Mouse (Mus musculus) splenic B cell, adult 2 months (primary cell): ENCODE measurements around the gene Vps18.
A peak's percentile ranks its signal among the peaks of the same experiment; 100 is the strongest.

Source experiments
- DNase-seq: peaks from one replicate; pipeline ENCODE4 v3.0.0-alpha.2; 2011; ENCODE audit warnings: low read depth, low spot score
- H3K27me3 ChIP-seq: 2 replicates; pipeline ENCODE4 v1.6.1; 2012; ENCODE audit warnings: mild to moderate bottlenecking, low read length, moderate library complexity, mixed read lengths; ENCODE audit not compliant: control insufficient read depth, poor library complexity, insufficient read depth, severe bottlenecking
- H3K36me3 ChIP-seq: 2 replicates; pipeline ENCODE4 v1.6.1; 2012; ENCODE audit warnings: mild to moderate bottlenecking, low read length, moderate library complexity, mixed read lengths; ENCODE audit not compliant: control insufficient read depth, poor library complexity, insufficient read depth, severe bottlenecking

Gene Vps18

DNA sequence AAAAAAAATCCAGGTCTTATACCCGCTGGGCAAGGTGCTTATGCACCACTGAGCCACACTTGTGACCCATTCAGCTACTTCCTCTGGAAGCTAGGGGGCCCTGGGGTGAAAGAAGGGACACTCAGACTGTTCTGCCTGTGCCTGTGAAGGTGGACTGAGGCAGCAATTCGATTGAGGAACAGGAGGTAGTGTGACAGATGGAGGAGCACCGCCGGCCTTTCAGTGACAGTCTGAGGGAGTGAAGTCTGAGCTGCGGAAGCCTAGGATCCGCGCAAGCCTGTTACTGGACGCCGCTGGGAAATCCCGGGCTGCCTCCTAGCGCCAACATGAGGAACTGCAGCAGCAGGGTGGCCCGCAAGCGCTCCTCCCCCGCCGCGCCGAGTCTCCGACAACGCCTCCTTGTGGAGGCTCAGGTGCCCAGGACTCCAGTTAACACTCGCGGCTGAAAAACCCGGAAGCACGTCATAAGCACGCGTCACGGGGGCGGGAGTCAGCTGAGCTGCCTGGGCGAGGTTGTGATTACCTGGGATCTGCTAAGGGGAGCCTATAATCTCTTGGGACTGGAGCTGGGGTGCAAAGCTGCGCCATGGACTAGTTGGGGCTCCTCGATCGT, at the start of gene Vps18:
Gene Vps18 (plus strand): TSS at position 471 of the 613 bp plus-strand sequence.
- peak; percentile 99 for DNase-seq
- H3K36me3 ChIP-seq = peaks cover 11% of the 10 kb centered on the region; the same call in 1 of the 2 replicates
- no peaks in the 10 kb centered on the region for H3K27me3 ChIP-seq

DNA sequence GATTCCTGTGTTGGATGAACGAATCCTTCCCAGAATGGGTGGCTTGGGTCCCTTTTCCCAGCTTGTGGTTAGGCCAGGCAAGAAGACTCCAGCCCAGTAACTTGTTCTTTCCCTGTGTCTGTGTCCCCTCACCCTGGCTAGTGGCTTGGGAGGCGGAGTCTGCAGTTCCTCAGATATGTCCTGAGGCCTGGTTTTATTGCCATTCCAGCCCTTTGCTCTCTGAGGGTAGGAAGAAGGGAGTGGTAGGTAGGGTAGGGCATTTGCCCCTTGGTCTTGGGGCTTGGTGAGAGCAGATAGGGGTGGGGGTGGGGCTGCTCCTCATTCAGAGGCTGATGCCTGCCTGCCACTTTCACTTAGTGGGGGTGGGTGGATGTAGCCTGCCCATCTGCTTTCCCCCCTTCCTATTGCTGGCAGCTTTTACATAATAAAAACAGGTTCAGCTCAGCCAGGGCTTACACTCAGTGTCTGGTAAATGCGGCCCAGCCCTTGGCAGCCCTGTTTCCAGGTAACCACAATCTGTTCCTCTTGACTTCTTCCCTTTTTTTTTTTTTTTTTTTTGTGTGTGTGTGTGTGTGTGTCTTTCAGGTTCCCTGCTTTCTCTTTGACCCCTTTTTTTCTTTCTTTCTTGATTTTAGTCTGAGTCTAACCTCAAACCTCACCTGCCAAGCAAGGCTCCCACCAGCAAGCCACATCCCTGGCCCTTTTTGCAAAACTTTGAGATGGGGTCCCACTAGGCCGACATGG, 48.3 kb upstream of the Vps18 start:
- Histone ChIP-seq H3K27me3 (no peaks in the 10 kb centered on the region), H3K36me3 (no peaks in the 10 kb centered on the region)
- no peak for DNase-seq

DNA sequence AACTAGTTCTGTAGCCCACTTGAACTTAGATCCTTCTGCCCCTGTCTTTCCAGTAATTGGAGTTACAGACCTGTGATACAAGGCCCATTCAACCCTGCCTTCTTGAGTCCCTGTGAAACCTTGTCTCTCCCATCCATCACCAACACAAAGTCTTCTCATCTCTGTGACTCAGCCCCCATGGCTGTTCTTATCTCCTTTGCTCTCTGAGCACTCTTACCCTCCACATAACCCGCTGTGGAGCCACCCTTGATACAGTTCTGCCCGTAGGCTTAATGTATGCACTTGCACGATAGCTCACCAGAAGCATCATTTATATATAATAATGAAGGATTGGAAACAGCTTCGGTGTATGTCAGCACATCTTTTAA, 47.7 kb upstream of the Vps18 start:
- DNase-seq = no peak
- H3K36me3 ChIP-seq = no peaks in the 10 kb centered on the region
- H3K27me3 ChIP-seq = no peaks in the 10 kb centered on the region

DNA sequence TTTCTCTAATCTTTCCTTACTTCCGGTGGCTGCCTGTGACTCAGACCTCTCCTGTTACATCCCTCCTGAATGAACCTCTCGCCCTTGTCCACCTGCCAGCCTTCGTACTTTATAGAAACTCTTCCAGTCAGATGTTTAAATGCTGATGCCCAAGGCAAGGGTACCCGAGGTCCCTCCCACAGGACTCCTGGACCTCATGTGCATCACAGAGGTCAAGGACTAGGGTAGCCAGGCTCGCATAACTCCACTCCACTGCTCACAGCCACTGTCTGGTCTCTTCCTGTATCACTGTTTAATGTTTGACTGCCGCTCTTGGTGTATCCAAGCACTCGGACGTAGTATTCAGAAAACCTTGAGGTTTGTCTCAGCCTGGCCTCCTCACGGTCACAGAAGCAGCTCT, 46.0 kb upstream of the Vps18 start:
- H3K27me3 ChIP-seq = no peaks in the 10 kb centered on the region
- H3K36me3 ChIP-seq = no peaks in the 10 kb centered on the region
- DNase-seq = no peak

DNA sequence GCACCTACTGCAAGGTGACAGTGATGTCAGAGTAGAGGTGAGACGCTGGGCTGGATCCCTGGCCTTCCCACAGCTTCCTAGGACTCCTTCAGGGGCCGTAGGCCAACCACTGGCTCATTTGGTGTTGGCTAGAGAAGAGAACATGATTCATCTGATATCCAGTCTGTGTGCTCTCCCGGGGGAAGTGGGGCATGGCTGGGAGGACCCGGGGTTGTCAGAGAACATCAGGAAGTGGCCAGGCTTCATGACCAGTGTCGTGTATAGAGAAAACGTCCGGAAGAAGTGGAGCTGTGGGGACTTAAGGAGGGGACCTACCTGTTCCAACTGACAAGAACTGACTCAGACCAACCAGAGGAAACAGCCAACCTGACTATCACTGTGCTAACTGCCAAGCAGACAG, 43.3 kb upstream of the Vps18 start:
- DNase-seq = no peak
- Histone ChIP-seq H3K27me3 (no peaks in the 10 kb centered on the region), H3K36me3 (no peaks in the 10 kb centered on the region)

DNA sequence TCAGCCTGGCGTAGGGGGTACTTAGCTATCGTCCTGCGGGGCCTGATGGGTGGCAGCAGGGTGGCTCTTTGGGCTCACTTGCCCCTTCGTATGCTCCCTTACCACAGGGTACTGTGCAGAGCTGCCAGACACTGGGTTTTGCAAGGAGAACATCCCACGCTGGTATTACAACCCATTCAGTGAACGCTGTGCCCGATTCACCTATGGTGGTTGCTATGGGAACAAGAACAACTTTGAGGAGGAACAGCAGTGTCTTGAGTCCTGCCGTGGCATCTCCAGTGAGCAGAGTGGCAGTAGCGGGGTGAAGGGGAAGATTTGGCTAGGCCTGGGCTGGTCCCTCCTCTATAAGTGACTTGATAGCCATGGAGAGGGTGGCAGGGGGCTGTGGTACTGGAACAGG, 40.6 kb upstream of the Vps18 start:
- DNase-seq = no peak
- H3K36me3 ChIP-seq = no peaks in the 10 kb centered on the region
- peaks cover 2% of the 10 kb centered on the region; the same call in 1 of the 2 replicates for H3K27me3 ChIP-seq

DNA sequence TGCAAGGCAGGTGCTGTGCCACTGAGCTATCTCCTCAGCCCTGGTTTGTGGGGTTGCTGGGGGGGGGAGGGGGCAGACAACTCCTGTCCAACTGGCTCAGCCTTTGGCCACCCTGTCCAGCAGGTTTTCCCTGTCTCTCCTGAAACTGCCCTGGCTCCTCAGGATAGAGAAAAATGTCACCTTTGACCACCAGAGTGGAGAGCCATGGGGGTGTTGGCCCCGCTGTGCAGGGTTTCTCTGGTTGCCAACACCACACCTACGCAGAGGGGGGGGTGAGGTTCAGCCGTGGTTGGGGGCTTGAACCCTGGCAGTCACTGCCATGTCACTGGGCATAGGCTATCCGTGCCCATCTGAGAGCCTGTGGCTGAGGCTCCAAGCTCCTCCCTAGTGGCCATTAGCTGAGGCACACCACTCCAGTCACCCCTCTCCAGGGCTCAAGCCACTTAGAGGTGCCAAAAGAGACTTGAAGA, 38.9 kb upstream of the Vps18 start:
- DNase-seq = no peak
- H3K27me3 ChIP-seq = peaks cover 2% of the 10 kb centered on the region; the same call in 1 of the 2 replicates

GRCm38 (mm10) chr2:119250377-119250776, 38.2 kb upstream of the Vps18 start:
- DNase-seq = no peak
- Histone ChIP-seq H3K36me3 (no peaks in the 10 kb centered on the region), H3K27me3 (peaks cover 2% of the 10 kb centered on the region; the same call in 1 of the 2 replicates)

More for the DNA sequence above, 38.9 kb upstream of the Vps18 start:
- H3K36me3 ChIP-seq = no peaks in the 10 kb centered on the region

DNA sequence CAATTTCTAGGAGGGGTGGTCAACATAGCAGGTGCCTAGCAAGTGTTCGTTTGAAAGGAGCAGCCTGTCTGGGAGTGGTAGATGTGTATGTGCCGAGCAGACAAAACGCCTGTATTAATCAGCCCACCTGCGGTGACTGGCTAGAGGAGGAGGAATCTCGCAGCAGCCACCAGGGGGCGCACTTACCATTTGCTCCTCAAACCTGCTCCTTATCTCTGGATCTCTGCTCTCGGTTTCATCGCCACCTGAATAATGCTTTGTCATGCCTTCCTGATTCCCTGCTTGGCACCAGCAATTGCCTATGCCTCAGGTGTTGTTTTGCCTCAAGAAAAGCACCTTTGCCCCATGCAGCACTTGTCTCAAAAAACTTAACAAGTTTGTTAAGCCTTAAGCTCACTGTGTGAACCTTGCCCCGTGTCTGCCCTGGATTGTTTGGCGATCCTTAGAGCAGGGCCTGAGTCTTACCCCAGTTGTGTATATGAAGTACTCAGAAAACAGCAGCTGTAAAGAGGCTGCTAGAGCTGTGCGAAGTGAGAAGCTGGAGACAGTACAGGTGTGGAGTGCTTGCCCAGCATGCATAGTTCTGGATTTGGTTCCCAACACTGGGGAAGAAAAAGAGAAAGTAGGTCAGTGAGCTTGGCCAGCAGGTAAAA, 37.6 kb upstream of the Vps18 start:
- no peaks in the 10 kb centered on the region for H3K36me3 ChIP-seq
- H3K27me3 ChIP-seq = peaks cover 2% of the 10 kb centered on the region; the same call in 1 of the 2 replicates
- DNase-seq = peak; percentile 89

GRCm38 (mm10) chr2:119254976-119255375, 33.6 kb upstream of the Vps18 start:
- no peak for DNase-seq
- H3K36me3 ChIP-seq = no peaks in the 10 kb centered on the region
- peaks cover 2% of the 10 kb centered on the region for H3K27me3 ChIP-seq

DNA sequence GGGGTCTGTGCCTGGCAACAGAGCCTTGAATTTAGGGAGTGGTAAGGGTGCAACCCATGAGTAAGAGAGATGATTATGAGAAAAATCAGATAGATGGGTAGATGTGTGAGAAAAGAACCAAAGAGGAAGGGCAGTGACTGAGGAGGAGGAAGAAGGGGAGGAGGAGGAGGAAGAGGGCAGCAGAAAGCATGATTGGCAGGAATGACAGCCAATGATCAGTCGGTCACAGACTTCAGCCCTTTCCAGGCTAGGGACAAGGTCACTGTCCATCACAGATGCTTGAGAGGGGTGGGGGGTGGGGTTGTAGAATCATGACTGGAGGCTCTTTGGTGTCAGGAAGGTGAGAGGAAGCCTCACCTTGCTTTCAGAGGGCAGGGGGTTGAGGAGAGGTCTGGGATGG, 28.0 kb upstream of the Vps18 start:
- H3K27me3 ChIP-seq = no peaks in the 10 kb centered on the region; the same call in 1 of the 2 replicates
- no peak for DNase-seq
- H3K36me3 ChIP-seq = no peaks in the 10 kb centered on the region

- H3K27me3 ChIP-seq = no peaks in the 10 kb centered on the region; the same call in 1 of the 2 replicates
- no peaks in the 10 kb centered on the region for H3K36me3 ChIP-seq
- no peak for DNase-seq
Measured at GRCm38 (mm10) chr2:119261326-119261725, 27.2 kb upstream of the Vps18 start.

- Histone ChIP-seq H3K36me3 (no peaks in the 10 kb centered on the region), H3K27me3 (no peaks in the 10 kb centered on the region)
- DNase-seq = no peak
Measured at GRCm38 (mm10) chr2:119262978-119263377, 25.6 kb upstream of the Vps18 start.

DNA sequence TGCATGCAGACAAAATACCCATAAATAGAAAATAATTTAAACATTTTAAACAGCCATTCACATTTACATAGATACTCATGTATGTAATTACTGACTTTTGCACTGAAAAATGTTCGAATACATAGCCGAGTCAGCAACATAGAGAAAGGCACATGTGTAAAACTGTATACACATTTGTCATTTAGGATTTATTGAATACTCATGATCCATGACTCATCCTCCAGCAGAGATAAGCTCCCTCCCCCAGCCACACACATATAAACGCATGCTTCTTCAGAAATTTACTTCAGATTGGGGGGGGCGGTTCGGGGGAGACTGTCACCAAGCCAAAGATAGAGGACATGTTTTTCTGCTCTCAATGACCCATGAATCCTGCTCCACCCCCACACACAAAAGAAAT, 24.7 kb upstream of the Vps18 start:
- Histone ChIP-seq H3K27me3 (no peaks in the 10 kb centered on the region), H3K36me3 (no peaks in the 10 kb centered on the region)
- no peak for DNase-seq

GRCm38 (mm10) chr2:119270286-119270642, 18.3 kb upstream of the Vps18 start:
- Histone ChIP-seq H3K27me3 (no peaks in the 10 kb centered on the region), H3K36me3 (no peaks in the 10 kb centered on the region)
- DNase-seq = no peak
